Mouse (Mus musculus): ENCODE data around the gene Rnf144a. TPM values are rescaled to one million over a fixed set of nuclear protein-coding genes. Genes with fewer than 3 reads are reported as not detected.
"Not testable (repeated sequence)": the region's sequence is repeated elsewhere in the genome, so short reads cannot be mapped to it uniquely, and the experiment has no call there.

The Rnf144a gene
- total RNA-seq (2021) = 10 to 100 TPM; 30.0 to 32.2 TPM

- intact Hi-C loops (cut with DNase I) = loop anchor here (2.0 kb wide), 1 partner anchor 100 kb away; no protein-coding TSS in a partner anchor
- peak; percentile 91 to 93 for DNase-seq (ENCODE audit: low spot score in 2 of 2)
Observed at GRCm38 (mm10) chr12:26415104-26415771, at the start of gene Rnf144a. Rnf144a (minus strand) TSS chr12:26415254.

- intact Hi-C loops (cut with DNase I) = no loop called here
- DNase-seq (ENCODE audit: low spot score in 2 of 2) = no peak
Observed at GRCm38 (mm10) chr12:26460091-26460490, 45.0 kb upstream of the Rnf144a start.

- peak in 1 of 2 experiments; percentile 11 for DNase-seq (ENCODE audit: low spot score in 2 of 2)
- intact Hi-C loops (cut with DNase I) = no loop called here
Observed at GRCm38 (mm10) chr12:26456028-26456698, 41.1 kb upstream of the Rnf144a start, which contains the start of gene Rsad2. Rsad2 (minus strand) TSS chr12:26456452.

GRCm38 (mm10) chr12:26454682-26455081 is 39.6 kb upstream of the Rnf144a start:
- intact Hi-C loops (cut with DNase I) = no loop called here
- no peak for DNase-seq (ENCODE audit: low spot score in 2 of 2)

- no peak for DNase-seq (ENCODE audit: low spot score in 2 of 2)
- intact Hi-C loops (cut with DNase I) = no loop called here
Observed at GRCm38 (mm10) chr12:26452951-26453350, 37.9 kb upstream of the Rnf144a start.

GRCm38 (mm10) chr12:26451150-26451549 is 36.1 kb upstream of the Rnf144a start:
- intact Hi-C loops (cut with DNase I) = no loop called here
- no peak for DNase-seq (ENCODE audit: low spot score in 2 of 2)

- no peak for DNase-seq (ENCODE audit: low spot score in 2 of 2)
- intact Hi-C loops (cut with DNase I) = no loop called here
Observed at GRCm38 (mm10) chr12:26449483-26449882, 34.4 kb upstream of the Rnf144a start.

- intact Hi-C loops (cut with DNase I) = no loop called here
- no peak for DNase-seq (ENCODE audit: low spot score in 2 of 2)
Observed at GRCm38 (mm10) chr12:26446377-26447045, 31.5 kb upstream of the Rnf144a start.

- intact Hi-C loops (cut with DNase I) = no loop called here
- no peak for DNase-seq (ENCODE audit: low spot score in 2 of 2)
Observed at GRCm38 (mm10) chr12:26444511-26444910, 29.5 kb upstream of the Rnf144a start.

GRCm38 (mm10) chr12:26444054-26444453 is 29.0 kb upstream of the Rnf144a start:
- intact Hi-C loops (cut with DNase I) = no loop called here

GRCm38 (mm10) chr12:26439366-26439765 is 24.3 kb upstream of the Rnf144a start:
- no peak for DNase-seq (ENCODE audit: low spot score in 2 of 2)

More at GRCm38 (mm10) chr12:26444054-26444453, 29.0 kb upstream of the Rnf144a start:
- peak; percentile 69 to 72 for DNase-seq (ENCODE audit: low spot score in 2 of 2)

GRCm38 (mm10) chr12:26437950-26438349 is 22.9 kb upstream of the Rnf144a start:
- intact Hi-C loops (cut with DNase I) = no loop called here
- no peak for DNase-seq (ENCODE audit: low spot score in 2 of 2)

More at GRCm38 (mm10) chr12:26439366-26439765, 24.3 kb upstream of the Rnf144a start:
- intact Hi-C loops (cut with DNase I) = no loop called here

- intact Hi-C loops (cut with DNase I) = no loop called here
- no peak for DNase-seq (ENCODE audit: low spot score in 2 of 2)
Observed at GRCm38 (mm10) chr12:26436334-26436733, 21.3 kb upstream of the Rnf144a start.

- intact Hi-C loops (cut with DNase I); DNase-seq (ENCODE audit: low spot score in 2 of 2): not testable (repeated sequence)
Observed at GRCm38 (mm10) chr12:26428771-26429170, 13.7 kb upstream of the Rnf144a start.

GRCm38 (mm10) chr12:26424841-26425240 is 9.8 kb upstream of the Rnf144a start:
- DNase-seq (ENCODE audit: low spot score in 2 of 2) = peak in 1 of 2 experiments; percentile 46

GRCm38 (mm10) chr12:26418322-26418721 is 3.3 kb upstream of the Rnf144a start:
- DNase-seq (ENCODE audit: low spot score in 2 of 2) = no peak
- intact Hi-C loops (cut with DNase I) = no loop called here

More at GRCm38 (mm10) chr12:26424841-26425240, 9.8 kb upstream of the Rnf144a start:
- intact Hi-C loops (cut with DNase I) = no loop called here

GRCm38 (mm10) chr12:26416636-26417295 is 1.7 kb upstream of the Rnf144a start:
- intact Hi-C loops (cut with DNase I) = no loop called here
- DNase-seq (ENCODE audit: low spot score in 2 of 2) = no peak

- intact Hi-C loops (cut with DNase I) = loop anchor here (2.0 to 5.0 kb wide), 3 partner anchors 37 to 100 kb away; no protein-coding TSS in a partner anchor
- no peak for DNase-seq (ENCODE audit: low spot score in 2 of 2)
Observed at GRCm38 (mm10) chr12:26414451-26415103, 477 bp downstream of the Rnf144a start.

GRCm38 (mm10) chr12:26413961-26414411 is 1.1 kb downstream of the Rnf144a start:
- intact Hi-C loops (cut with DNase I) = loop anchor here (2.0 to 5.0 kb wide), 3 partner anchors 37 to 99 kb away; no protein-coding TSS in a partner anchor
- DNase-seq (ENCODE audit: low spot score in 2 of 2) = no peak

Data from left cerebral cortex, postnatal 25 days (tissue).